Mouse (Mus musculus) ovary, postnatal 36 days (tissue): Measurements from ENCODE around the gene Tipin.
"Not testable (repeated sequence)": the region's sequence is repeated elsewhere in the genome, so short reads cannot be mapped to it uniquely, and the experiment has no call there.

Experiments
- DNase-seq: peaks from one replicate; pipeline ENCODE4 v3.0.0; 2022; ENCODE audit warnings: low spot score, mixed read lengths

Gene Tipin

DNA sequence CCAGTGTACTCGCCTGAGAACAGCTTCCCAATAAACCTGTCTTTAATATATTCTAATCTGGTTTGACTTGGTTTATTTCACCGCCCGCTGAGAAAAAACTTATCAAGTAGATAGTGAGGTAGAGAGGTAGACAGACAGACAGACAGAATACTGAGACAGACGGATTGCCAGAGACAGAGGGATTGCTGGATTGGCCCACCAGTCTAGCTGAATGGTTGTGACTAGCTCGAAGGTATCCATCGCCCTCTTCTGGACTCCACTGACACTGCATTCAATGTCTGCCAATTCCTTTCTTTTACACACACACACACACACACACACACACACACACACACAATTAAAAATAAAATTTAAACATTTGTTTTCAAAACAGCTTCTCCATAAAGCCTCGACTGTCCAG, 8.8 kb upstream of the Tipin start:
- peak; percentile 11 for DNase-seq

DNA sequence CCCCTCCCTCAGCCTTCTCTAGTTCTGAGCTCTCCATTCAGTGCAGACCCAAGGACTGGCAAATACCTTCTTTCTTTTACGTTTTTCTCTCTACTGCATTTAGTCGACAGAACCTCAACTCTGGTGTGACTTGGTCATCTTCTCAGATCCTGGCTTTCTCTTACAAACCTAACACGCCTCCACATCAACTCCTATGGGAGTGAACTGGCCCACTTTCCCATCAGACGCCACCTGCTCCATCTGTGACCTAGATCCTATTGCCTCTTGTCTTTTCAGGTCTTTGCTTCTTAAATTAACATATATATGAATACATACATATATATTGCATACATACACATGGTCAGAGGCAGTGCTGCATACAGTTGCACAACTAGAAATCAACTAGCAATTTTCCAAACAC, 7.6 kb upstream of the Tipin start:
- DNase-seq: no peak

DNA sequence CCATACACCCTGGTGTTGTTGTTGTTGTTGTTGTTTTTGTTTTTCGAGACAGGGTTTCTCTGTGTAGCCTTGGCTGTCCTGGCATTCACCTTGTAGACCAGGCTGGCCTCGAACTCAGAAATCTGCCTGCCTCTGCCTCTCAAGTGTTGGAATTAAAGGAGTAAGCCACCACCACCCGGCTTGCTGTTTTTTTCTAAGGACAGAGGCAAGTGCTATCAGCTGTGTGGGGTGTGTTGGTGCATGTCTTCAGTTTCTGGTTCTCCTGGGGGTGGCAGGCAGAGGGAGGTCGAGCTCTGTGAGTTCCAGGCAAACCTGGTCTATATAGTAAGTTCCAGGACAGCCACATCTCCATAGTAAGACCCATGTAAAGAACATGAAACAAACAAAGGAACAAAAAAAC, 7.1 kb upstream of the Tipin start:
- DNase-seq: no peak

DNA sequence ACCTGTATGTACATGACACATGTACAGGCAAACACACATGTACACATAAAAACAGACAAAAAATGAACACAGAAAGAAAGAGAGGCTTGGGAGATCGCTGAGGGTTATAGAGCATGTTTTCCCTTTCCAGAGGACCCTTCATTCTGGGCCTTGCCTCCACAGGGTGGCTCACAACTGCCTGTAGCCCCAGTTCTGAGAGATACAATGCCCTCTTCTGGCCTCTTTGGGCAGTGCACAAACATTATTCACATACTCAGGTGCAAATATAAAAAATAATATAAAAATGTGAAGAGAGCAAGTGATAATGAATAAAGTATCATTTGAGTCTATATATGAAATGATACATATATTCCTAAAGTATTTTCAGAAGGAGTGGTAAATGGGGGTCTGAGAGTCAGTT, 6.5 kb upstream of the Tipin start:
- DNase-seq: no peak

GRCm38 (mm10) chr9:64277706-64278105, 3.7 kb upstream of the Tipin start:
- DNase-seq: peak; percentile 44

GRCm38 (mm10) chr9:64278665-64279310, 2.6 kb upstream of the Tipin start:
- DNase-seq: no peak

GRCm38 (mm10) chr9:64281781-64282178, 399 bp downstream of the Tipin start:
- DNase-seq: no peak

DNA sequence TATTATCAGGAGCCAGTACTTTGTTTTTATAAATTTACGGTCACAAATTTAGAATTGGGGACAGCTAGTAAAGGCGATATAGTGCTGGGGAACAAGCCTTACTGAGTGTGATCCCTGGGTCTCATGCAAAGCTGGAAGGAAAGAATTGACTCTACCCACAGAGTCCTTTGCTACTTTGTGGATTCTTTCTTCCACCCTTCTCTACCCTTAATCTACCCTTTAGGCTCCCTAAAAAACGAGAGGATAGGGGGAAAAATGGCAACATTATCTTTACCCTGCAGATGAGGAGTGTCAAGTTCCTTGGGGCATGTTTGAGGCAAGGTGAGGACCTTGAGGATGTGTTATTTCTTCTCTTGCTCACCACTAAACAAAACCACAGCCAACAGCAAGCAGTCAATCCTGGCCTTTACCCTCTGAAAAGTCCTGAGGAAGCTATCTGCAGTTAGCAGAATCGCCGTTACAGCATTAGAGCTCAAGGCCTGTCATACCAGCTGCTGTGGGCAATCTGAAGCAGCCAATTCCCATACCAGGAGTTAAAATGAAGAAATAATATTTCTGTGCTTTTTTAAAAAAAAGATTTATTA, 1.1 kb downstream of the Tipin start:
- DNase-seq: no peak

DNA sequence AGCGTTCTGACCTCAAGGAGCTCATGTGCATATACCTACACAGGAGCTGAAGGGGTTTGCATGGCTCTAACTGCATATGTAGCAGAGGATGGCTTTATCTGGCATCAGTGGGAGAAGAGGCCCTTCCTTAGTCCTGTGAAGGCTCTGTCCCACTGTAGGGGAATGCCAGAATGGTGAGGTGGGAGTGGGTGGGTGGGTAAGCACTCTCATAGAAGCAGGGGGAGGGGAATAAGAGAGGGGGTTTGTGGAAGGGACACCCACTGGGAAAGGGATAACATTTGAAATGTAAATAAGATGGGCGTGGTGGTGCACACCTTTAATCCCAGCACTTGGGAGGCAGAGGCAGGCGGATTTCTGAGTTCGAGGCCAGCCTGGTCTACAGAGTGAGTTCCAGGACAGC, 21.7 kb downstream of the Tipin start:
- not testable (repeated sequence) for DNase-seq

GRCm38 (mm10) chr9:64306476-64307312, 25.3 kb downstream of the Tipin start:
- no peak for DNase-seq

DNA sequence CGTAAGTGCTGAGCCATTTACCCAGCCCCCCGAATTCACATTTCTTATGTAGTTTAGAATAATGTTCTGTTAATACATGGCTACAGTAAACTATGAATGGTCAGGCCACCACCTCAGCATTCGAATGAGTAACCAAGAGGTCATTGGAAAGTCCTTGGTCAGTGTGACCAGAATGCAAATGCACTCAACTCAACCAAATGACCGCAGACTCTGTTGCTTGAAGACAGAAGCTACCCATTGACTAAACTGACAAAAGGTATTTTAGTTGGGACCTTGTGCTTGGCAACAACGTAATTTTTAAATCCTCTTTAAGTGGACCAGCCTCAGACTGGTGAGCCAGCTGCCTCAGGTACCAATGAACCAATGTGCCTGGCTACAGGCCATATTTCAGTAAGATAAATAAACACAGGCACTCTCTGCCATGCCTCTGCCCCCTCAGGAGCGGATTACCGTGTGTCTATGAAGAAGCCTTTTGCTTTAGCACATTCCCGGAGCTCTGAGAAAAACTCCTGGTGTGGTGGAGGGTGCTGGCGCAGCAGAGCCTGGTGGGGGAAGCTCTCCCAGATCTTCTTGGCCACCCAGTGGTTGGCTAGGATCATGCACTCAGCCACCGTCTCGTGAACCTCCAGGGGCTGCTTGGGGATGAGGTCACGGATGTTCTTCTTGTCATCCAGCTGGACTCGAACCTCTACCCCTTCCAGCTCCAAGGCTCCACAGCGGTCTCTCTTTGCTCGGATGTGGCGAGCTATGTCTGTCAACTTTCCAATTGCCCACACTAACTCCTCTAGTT, 29.8 kb downstream of the Tipin start:
- no peak for DNase-seq

DNA sequence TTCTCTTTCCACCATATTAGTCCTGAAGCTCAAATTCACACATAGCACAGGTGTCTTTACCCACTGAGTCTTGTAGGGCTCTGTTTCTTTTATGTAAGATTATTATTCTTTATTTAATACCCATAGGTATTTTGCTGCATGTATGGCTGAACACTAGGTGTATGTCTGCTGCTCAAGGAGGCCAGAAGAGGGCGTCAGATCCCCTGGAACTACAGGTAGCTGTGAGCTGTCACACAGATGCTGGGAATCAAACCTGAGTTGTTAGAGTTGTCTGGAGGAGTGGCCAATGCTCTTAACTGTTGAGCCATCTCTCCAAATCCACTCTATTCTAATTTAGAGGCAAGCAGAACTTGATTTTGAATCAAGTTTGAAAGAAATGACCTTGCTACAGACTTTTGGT, 30.7 kb downstream of the Tipin start:
- DNase-seq: no peak

- no peak for DNase-seq
Observed at GRCm38 (mm10) chr9:64314696-64315095, 33.3 kb downstream of the Tipin start.

- no peak for DNase-seq
Observed at GRCm38 (mm10) chr9:64316986-64317385, 35.6 kb downstream of the Tipin start.

GRCm38 (mm10) chr9:64323976-64324375, 42.6 kb downstream of the Tipin start:
- no peak for DNase-seq

DNA sequence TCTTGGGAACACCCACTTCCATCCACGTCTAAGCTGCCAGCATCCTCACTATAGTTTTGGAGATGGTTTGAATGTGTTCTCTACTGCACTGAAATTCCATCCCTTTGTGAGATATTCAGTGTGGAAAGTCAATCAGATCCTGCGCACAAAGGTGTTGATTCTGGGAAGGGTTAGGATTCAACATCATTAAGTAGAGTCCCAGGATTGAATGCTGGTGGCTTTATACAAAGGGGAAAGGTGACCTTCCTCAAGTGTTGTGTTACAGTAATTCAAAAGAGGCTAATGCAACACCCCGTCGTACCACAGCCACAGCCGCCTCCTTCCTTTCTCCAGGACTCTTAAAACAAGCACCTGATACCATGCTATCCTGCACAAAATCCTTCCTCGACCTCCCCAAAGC, 54.4 kb downstream of the Tipin start:
- no peak for DNase-seq

DNA sequence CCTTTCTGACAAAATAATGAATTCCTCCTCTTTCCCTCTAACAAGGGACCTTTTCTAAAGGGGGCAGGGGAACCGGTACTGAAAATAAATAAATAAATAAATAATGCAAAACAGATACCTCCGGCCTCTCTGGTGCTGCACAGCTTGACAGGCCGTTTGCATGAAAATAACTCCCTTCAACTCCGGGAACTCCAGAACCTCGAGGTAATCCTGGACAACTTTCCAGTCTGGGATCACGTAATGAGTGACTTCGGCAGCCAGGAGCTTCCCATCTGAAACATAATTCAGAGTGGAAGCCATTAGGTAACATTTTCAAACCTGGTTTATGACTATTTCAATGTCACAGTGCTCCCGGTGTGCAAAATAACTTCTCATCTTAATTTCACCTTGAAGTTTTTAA, 58.0 kb downstream of the Tipin start:
- no peak for DNase-seq

GRCm38 (mm10) chr9:64340351-64341253, 59.2 kb downstream of the Tipin start:
- peak; percentile 79 for DNase-seq

GRCm38 (mm10) chr9:64341254-64341566, 59.8 kb downstream of the Tipin start, which contains the start of gene Dis3l:
Dis3l (minus strand) TSS chr9:64341288.
- no peak for DNase-seq

DNA sequence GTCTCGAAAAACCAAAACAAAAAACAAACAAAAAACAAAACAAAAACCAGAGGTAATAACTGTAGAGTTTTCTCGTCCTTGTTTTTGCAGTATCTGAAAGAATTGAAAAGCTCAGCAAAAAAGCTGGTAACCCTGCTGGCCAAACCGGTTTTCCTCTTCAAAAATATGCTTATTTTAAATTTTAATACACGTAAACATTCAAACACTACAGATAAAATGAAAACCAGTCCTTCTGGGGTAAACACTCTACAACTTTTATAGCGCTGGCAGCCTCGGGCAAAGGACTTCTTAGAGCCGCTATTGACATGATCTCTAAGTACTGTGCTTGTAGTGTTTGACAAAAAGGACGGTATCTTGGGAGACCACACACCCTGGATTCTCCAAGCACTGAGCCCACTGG, 60.3 kb downstream of the Tipin start:
- no peak for DNase-seq

DNA sequence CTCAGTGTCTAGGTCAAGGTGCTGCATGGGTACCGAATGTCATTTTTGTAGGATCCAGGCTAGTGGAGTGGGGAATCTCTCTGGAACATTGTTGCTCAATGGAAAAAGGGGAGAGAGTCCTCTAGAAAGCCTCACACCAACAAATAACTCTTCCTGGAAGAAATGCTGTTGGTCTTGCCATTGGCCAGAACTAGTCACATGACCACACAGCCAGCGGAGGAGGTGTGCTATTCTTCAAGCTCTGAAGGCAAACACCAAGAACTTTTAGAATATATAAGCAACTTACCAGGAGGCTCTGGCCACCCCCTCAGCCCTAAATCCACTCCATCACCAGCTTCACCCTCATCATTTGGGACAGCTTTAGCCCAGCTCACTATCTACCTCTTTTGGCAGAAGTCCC, 62.3 kb downstream of the Tipin start:
- DNase-seq: no peak

- no peak for DNase-seq
Observed at GRCm38 (mm10) chr9:64345931-64346330, 64.5 kb downstream of the Tipin start.
